Mouse (Mus musculus) intestine, embryonic 14.5 days (tissue): ENCODE measurements at regions not wholly inside any gene's neighbourhood (a gene's known extent, or its start where the extent isn't known, plus 50 kb on each side); places are given as distances from the start of the nearest gene placed in this dataset.
"Not testable (repeated sequence)": the region's sequence is repeated elsewhere in the genome, so short reads cannot be mapped to it uniquely, and the experiment has no call there.

Experiments used
- ATAC-seq: fragments of 200-750 bp; cut with Nextera tagmentation; replicated peaks from 2 replicates; pipeline ENCODE4 v1.8.0; 2017; ENCODE audit warnings: low read depth, moderate number of reproducible peaks, moderate TSS enrichment, moderate library complexity; ENCODE audit not compliant: low FRiP score, low TSS enrichment
- DNase-seq: peaks from one replicate; pipeline ENCODE4 v3.0.0-alpha.2; 2018; ENCODE audit warnings: low spot score
- H3K27ac ChIP-seq: fragments of 300-500 bp; sonication (generic); 2 replicates; pipeline ENCODE4 v1.5.1; 2014; ENCODE audit warnings: low read depth, mild to moderate bottlenecking, control low read depth
- H3K27me3 ChIP-seq: fragments of 300-500 bp; sonication (generic); replicated peaks from 2 replicates; pipeline ENCODE4 v1.6.1; 2014; ENCODE audit warnings: low read length, control low read depth; ENCODE audit not compliant: control insufficient read depth, insufficient read depth
- H3K36me3 ChIP-seq: fragments of 300-500 bp; sonication (generic); 2 replicates; pipeline ENCODE4 v1.6.1; 2014; ENCODE audit warnings: low read length, control low read depth; ENCODE audit not compliant: control insufficient read depth, insufficient read depth
- H3K4me1 ChIP-seq: fragments of 300-500 bp; sonication (generic); replicated peaks from 2 replicates; pipeline ENCODE4 v1.6.1; 2014; ENCODE audit warnings: low read length, control low read depth, mixed read lengths; ENCODE audit not compliant: control insufficient read depth, insufficient read depth
- H3K4me2 ChIP-seq: fragments of 300-500 bp; sonication (generic); 2 replicates; pipeline ENCODE4 v1.6.1; 2014; ENCODE audit warnings: low read length
- H3K4me3 ChIP-seq: fragments of 300-500 bp; sonication (generic); 2 replicates; pipeline ENCODE4 v1.5.1; 2014; ENCODE audit warnings: low read depth, low read length, control low read depth, mixed read lengths
- H3K9ac ChIP-seq: fragments of 300-500 bp; sonication (generic); 2 replicates; pipeline ENCODE4 v1.6.1; 2014; ENCODE audit warnings: mild to moderate bottlenecking, low read length
- H3K9me3 ChIP-seq: fragments of 300-500 bp; sonication (generic); 2 replicates; pipeline ENCODE4 v1.6.1; 2016; ENCODE audit warnings: low read length, control low read depth; ENCODE audit not compliant: control insufficient read depth
- WGBS: fragments of 180-500 bp; shearing (Covaris S2); extraction: QIAGEN DNeasy Blood & Tissue Kit; methylation state at CpG from one replicate; pipeline ENCODE4 v1.1.7; 2014; 5-methylcytosine and 5-hydroxymethylcytosine counted together

- not testable (repeated sequence) for H3K27ac ChIP-seq, ATAC-seq, H3K9me3 ChIP-seq, H3K36me3 ChIP-seq, H3K4me2 ChIP-seq, H3K4me3 ChIP-seq, DNase-seq, H3K27me3 ChIP-seq, H3K4me1 ChIP-seq, H3K9ac ChIP-seq
- WGBS: 87% methylated on average over 3 of the region's 3 CpGs
Observed at GRCm38 (mm10) chr16:56323828-56324227, 119.7 kb downstream of the Impg2 start.

- no peak overlapping the region for H3K27ac ChIP-seq
- no peak for ATAC-seq
Observed at GRCm38 (mm10) chr16:56349415-56349814, 128.3 kb upstream of the Abi3bp start.

GRCm38 (mm10) chr16:56352888-56353287 is 124.8 kb upstream of the Abi3bp start:
- Histone ChIP-seq H3K27me3 (no peaks in the 10 kb centered on the region), H3K36me3 (no peaks in the 10 kb centered on the region), H3K9me3 (no peaks in the 10 kb centered on the region), H3K4me2 (no peak overlapping the region), H3K4me1 (no peaks in the 10 kb centered on the region), H3K9ac (no peak overlapping the region), H3K4me3 (no peak overlapping the region), H3K27ac (no peak overlapping the region)
- DNase-seq (no peak), ATAC-seq (no peak)
- WGBS: 43% methylated on average over 3 of the region's 3 CpGs

More at GRCm38 (mm10) chr16:56349415-56349814, 128.3 kb upstream of the Abi3bp start:
- H3K36me3 ChIP-seq: no peaks in the 10 kb centered on the region
- no peaks in the 10 kb centered on the region for H3K27me3 ChIP-seq
- H3K9ac ChIP-seq: no peak overlapping the region
- no peaks in the 10 kb centered on the region for H3K4me1 ChIP-seq
- H3K4me3 ChIP-seq: no peak overlapping the region
- no peaks in the 10 kb centered on the region for H3K9me3 ChIP-seq
- DNase-seq: no peak
- no peak overlapping the region for H3K4me2 ChIP-seq

- Histone ChIP-seq H3K4me1 (no peaks in the 10 kb centered on the region), H3K9ac (no peak overlapping the region), H3K36me3 (no peaks in the 10 kb centered on the region), H3K9me3 (no peaks in the 10 kb centered on the region), H3K4me3 (no peak overlapping the region), H3K27me3 (no peaks in the 10 kb centered on the region), H3K4me2 (no peak overlapping the region), H3K27ac (no peak overlapping the region)
- DNase-seq (no peak), ATAC-seq (no peak)
- 86% methylated on average over 2 of the region's 2 CpGs for WGBS
Observed at GRCm38 (mm10) chr16:56359101-56359500, 118.6 kb upstream of the Abi3bp start.

- 7% methylated on average over 1 of the region's 1 CpGs for WGBS
Observed at GRCm38 (mm10) chr16:56360992-56361391, 116.7 kb upstream of the Abi3bp start.

GRCm38 (mm10) chr16:56378356-56378755 is 99.3 kb upstream of the Abi3bp start:
- no peak for DNase-seq
- WGBS: 75% methylated on average over 2 of the region's 2 CpGs
- Histone ChIP-seq H3K4me2 (no peak overlapping the region), H3K9ac (no peak overlapping the region), H3K27me3 (no peaks in the 10 kb centered on the region), H3K36me3 (no peaks in the 10 kb centered on the region), H3K4me3 (no peak overlapping the region), H3K9me3 (no peaks in the 10 kb centered on the region), H3K27ac (no peak overlapping the region), H3K4me1 (no peaks in the 10 kb centered on the region)
- ATAC-seq: no peak

More at GRCm38 (mm10) chr16:56360992-56361391, 116.7 kb upstream of the Abi3bp start:
- H3K4me2 ChIP-seq: no peak overlapping the region
- ATAC-seq: no peak
- no peaks in the 10 kb centered on the region for H3K36me3 ChIP-seq
- no peak overlapping the region for H3K9ac ChIP-seq
- peaks cover 5% of the 10 kb centered on the region; the same call in 1 of the 2 replicates for H3K9me3 ChIP-seq
- no peak overlapping the region for H3K4me3 ChIP-seq
- H3K4me1 ChIP-seq: no peaks in the 10 kb centered on the region
- H3K27me3 ChIP-seq: no peaks in the 10 kb centered on the region
- no peak overlapping the region for H3K27ac ChIP-seq
- no peak for DNase-seq

GRCm38 (mm10) chr16:56380680-56381079 is 97.0 kb upstream of the Abi3bp start:
- H3K4me2 ChIP-seq: no peak overlapping the region
- H3K4me1 ChIP-seq: no peaks in the 10 kb centered on the region
- DNase-seq (no peak), ATAC-seq (no peak)
- no peak overlapping the region for H3K9ac ChIP-seq
- H3K27me3 ChIP-seq: no peaks in the 10 kb centered on the region
- no peaks in the 10 kb centered on the region for H3K9me3 ChIP-seq
- H3K4me3 ChIP-seq: no peak overlapping the region
- H3K27ac ChIP-seq: no peak overlapping the region
- 73% methylated on average over 4 of the region's 4 CpGs for WGBS
- no peaks in the 10 kb centered on the region for H3K36me3 ChIP-seq

GRCm38 (mm10) chr16:56386539-56386938 is 91.1 kb upstream of the Abi3bp start:
- Histone ChIP-seq H3K27me3 (no peaks in the 10 kb centered on the region), H3K9me3 (no peaks in the 10 kb centered on the region), H3K4me1 (no peaks in the 10 kb centered on the region), H3K4me2 (no peak overlapping the region), H3K27ac (no peak overlapping the region), H3K36me3 (no peaks in the 10 kb centered on the region), H3K4me3 (no peak overlapping the region), H3K9ac (no peak overlapping the region)
- 75% methylated on average over 4 of the region's 4 CpGs for WGBS
- DNase-seq: no peak
- ATAC-seq: no peak

GRCm38 (mm10) chr16:56392843-56393242 is 84.8 kb upstream of the Abi3bp start:
- Histone ChIP-seq H3K9ac (no peak overlapping the region), H3K27me3 (no peaks in the 10 kb centered on the region), H3K36me3 (no peaks in the 10 kb centered on the region), H3K4me1 (peaks cover 3% of the 10 kb centered on the region; the same call in 1 of the 2 replicates), H3K4me2 (no peak overlapping the region), H3K4me3 (no peak overlapping the region), H3K27ac (no peak overlapping the region), H3K9me3 (no peaks in the 10 kb centered on the region)
- DNase-seq: no peak
- no peak for ATAC-seq
- 61% methylated on average over 3 of the region's 3 CpGs for WGBS
